Comparison of ENCODE assay signal across 16 mouse cellular contexts in genomic region chr1:43343410-43343809, GRCm38 (mm10).
"Had no signal": no experiment of that assay in that cellular context is flagged by ENCODE, and none has a peak within 500 bp of the region (broad histone marks: within the 10 kb centered on the region; RNA-seq: fewer than 3 reads in every experiment).

No protein-coding gene starts in this region.

- H3K4me3 ChIP-seq: limb, embryonic 10.5 days; megakaryocyte, embryonic 14.5 days; midbrain, embryonic 13.5 days had no signal

- H3K27me3 ChIP-seq: megakaryocyte, embryonic 14.5 days; midbrain, embryonic 13.5 days had no signal

- ATAC-seq: hindbrain, embryonic 16.5 days; inflammation-experienced regulatory T-cells, adult 6 months; intestine, postnatal 0 days; lung, postnatal 0 days; midbrain, embryonic 13.5 days had no signal

- H3K36me3 ChIP-seq: limb, embryonic 10.5 days; midbrain, embryonic 13.5 days had no signal

- DNase-seq: kidney, adult 8-10 months; kidney, postnatal 25 days; lung, adult 2 months; lung, postnatal 36 days; retina, postnatal 1 day; right cerebral cortex, postnatal 4 days; spleen, adult 18-20 months; thymus, adult 18-20 months; thymus, postnatal 14 days had no signal

- H3K9me3 ChIP-seq: limb, embryonic 10.5 days; midbrain, embryonic 13.5 days had no signal

- H3K4me1 ChIP-seq: limb, embryonic 10.5 days; megakaryocyte, embryonic 14.5 days; midbrain, embryonic 13.5 days had no signal

- H3K4me2 ChIP-seq: midbrain, embryonic 13.5 days had no signal

- H3K27ac ChIP-seq: limb, embryonic 10.5 days; midbrain, embryonic 13.5 days had no signal

- H3K9ac ChIP-seq: midbrain, embryonic 13.5 days had no signal
